Mouse (Mus musculus): Measurements from ENCODE around the gene Eri3.

- TF ChIP-seq ZC3H11A (IDR thresholded peaks at IDR 0.05; ENCODE audit: borderline replicate concordance, low read depth, low read length) (no peak), HCFC1 (IDR thresholded peaks at IDR 0.05; ENCODE audit: borderline replicate concordance, insufficient read depth, low read length) (no peak), CHD2 (IDR thresholded peaks at IDR 0.05; ENCODE audit: low read depth, low read length) (no peak), MAFK (IDR thresholded peaks at IDR 0.05; ENCODE audit: insufficient read depth, low read depth, low read length) (no peak), ZNF384 (IDR thresholded peaks at IDR 0.05; ENCODE audit: low read depth, low read length) (no peak)
Measured at GRCm38 (mm10) chr4:117646496-117646895, 96.3 kb downstream of the Eri3 start.

All from ES-E14 (cell line).